Mouse (Mus musculus): Measurements from ENCODE around the gene Nod2. TPM values are rescaled to one million over a fixed set of nuclear protein-coding genes. Genes with fewer than 3 reads are reported as not detected.

The Nod2 gene
- polyA plus RNA-seq, 1 experiment, result 0.18 TPM

GRCm38 (mm10) chr8:88673859-88674258, 26.7 kb downstream of the Nod2 start:
- DNase-seq (ENCODE audit: extremely low spot score in 1 of 2, low spot score in 1 of 2), result no peak

GRCm38 (mm10) chr8:88675372-88676165, 28.5 kb downstream of the Nod2 start:
- no peak for DNase-seq (ENCODE audit: extremely low spot score in 1 of 2, low spot score in 1 of 2)

DNA sequence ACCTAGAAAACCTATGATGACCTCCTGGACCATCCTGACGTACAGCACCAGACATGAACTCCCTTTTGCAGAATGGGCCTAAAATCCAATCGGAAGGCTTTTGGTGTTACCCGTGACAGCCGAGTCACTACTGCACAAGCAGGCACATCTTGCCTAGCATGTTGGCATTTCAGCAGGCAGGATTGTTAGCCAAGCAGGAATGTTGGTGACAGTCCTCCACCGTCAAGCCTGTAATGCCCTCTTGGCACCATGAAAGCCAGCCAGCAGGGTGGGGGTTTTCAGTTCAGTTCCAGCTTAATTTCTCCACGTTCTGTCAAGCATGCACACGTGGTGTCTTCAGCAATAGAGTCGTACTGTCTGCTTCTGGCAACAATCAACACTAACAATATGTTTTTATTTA, 30.0 kb downstream of the Nod2 start:
- DNase-seq (ENCODE audit: extremely low spot score in 1 of 2, low spot score in 1 of 2), result no peak

- peak in 1 of 2 experiments; percentile 52 for DNase-seq (ENCODE audit: extremely low spot score in 1 of 2, low spot score in 1 of 2)
Observed at GRCm38 (mm10) chr8:88680566-88680965, 33.5 kb downstream of the Nod2 start.

GRCm38 (mm10) chr8:88681046-88681445, 33.9 kb downstream of the Nod2 start:
- peak in 1 of 2 experiments; percentile 48 for DNase-seq (ENCODE audit: extremely low spot score in 1 of 2, low spot score in 1 of 2)

- DNase-seq (ENCODE audit: extremely low spot score in 1 of 2, low spot score in 1 of 2), result peak in 1 of 2 experiments; percentile 48
Observed at GRCm38 (mm10) chr8:88683656-88684289, 36.7 kb downstream of the Nod2 start.

DNA sequence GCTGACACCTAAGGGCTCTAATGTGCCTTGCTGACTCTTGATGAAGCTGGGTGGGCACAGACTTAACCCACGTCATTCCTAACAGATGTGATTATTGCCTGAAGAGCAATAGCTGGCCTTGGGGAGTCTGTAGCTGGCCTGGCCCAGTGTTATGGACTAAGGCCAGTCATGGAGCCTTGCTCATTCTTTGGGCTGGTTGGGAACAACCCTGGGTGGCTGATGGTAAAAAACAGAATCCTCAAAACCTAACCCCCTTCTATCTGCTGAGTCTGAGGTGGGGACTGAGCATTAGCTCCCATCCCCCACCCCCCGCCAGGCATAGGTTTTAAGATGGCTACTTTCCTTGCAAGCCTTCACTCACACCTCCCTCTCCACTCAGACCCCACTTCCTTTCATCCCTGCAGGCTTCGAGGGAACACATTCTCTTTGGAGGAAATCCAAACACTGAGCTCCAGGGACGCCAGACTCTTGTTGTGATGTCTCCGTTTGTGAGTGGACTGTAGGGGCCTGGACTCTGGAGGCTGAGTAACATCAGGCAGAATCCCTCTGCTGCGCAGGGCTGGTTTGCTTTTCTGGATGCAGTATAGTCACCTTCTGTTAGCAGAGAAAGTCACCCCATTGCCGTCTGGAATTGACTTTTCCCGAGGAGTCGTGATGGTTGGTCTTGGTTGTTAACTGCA, 39.3 kb downstream of the Nod2 start:
- no peak for DNase-seq (ENCODE audit: extremely low spot score in 1 of 2, low spot score in 1 of 2)

DNA sequence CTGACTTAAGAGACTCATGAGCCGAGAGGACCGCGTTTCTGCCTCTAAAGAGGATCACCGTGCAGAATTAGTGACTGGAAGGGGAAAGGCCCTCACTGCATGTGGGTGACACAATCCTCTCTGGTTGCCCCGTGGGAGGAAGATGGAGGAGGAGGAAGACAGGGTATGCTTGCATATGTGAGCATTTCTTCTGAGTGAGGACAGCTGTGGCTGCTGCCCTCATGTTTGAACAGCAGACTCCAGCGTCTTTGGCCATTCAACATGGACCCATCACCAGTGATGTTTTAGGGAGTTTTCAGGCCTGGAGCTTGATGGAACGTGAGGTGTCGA, 39.8 kb downstream of the Nod2 start:
- no peak for DNase-seq (ENCODE audit: extremely low spot score in 1 of 2, low spot score in 1 of 2)

DNA sequence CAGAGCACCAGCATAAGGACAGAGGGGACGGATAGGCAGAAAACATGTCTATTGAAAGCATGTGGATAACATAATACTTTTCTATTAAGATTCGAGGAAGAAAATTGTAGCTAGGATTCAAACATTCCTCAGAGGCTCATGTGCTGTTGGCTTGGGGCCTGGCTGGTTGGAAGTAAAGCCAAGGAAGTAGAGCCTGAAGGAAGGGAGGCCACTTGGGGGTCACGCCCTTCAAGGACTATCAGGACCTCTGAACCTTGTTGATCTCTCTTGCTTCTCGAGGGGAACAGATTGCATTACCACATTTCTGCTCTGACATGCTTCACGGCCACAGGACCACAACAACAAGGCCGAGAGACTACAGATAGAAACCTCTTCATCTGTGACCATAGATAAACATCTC, 42.0 kb downstream of the Nod2 start:
- no peak for DNase-seq (ENCODE audit: extremely low spot score in 1 of 2, low spot score in 1 of 2)

GRCm38 (mm10) chr8:88689891-88690290, 42.8 kb downstream of the Nod2 start:
- DNase-seq (ENCODE audit: extremely low spot score in 1 of 2, low spot score in 1 of 2), result no peak

- DNase-seq (ENCODE audit: extremely low spot score in 1 of 2, low spot score in 1 of 2), result no peak
Observed at GRCm38 (mm10) chr8:88691342-88691948, 44.3 kb downstream of the Nod2 start.

GRCm38 (mm10) chr8:88691961-88692360, 44.8 kb downstream of the Nod2 start:
- DNase-seq (ENCODE audit: extremely low spot score in 1 of 2, low spot score in 1 of 2), result no peak

DNA sequence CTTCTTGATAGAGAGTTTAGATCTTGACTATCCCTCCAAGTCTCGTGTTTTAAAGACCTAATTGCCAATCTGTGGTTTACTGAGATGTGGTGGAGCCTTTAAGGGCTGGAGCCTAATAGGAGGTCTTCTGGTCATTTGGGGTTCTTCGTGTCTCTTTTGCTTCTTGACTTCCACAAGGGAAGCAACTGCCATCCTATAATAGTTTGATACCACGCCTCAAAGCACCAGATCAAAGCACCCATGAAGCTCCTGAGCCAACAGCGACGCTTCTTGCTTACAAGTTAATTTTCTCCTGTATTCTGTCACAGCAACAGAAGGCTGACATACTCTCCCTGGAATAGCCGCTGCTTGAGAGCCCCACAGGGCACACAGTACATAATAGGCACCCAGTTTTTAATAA, 45.8 kb downstream of the Nod2 start:
- no peak for DNase-seq (ENCODE audit: extremely low spot score in 1 of 2, low spot score in 1 of 2)

- DNase-seq (ENCODE audit: extremely low spot score in 1 of 2, low spot score in 1 of 2), result no peak
Observed at GRCm38 (mm10) chr8:88693376-88693775, 46.3 kb downstream of the Nod2 start.

- no peak for DNase-seq (ENCODE audit: extremely low spot score in 1 of 2, low spot score in 1 of 2)
Observed at GRCm38 (mm10) chr8:88694291-88694690, 47.2 kb downstream of the Nod2 start.

DNA sequence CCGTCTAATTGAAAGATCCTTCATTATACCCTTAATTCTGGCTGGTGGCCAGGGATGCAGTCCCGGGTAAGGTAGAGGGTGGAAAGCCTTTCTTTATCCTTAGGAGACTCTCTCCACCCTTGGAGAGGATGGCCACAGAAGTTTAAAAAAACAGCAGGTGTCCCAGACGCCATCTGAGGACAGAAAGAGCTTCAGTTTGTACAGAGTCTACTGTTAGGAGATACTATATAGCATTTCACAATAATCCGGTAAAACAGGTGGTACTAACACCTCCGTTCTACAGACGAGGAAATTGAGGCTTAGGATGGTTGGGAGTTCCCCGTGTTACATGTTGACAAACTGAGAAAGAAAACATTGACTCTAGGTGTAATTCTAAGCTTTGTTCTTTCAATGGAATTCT, 49.1 kb downstream of the Nod2 start:
- no peak for DNase-seq (ENCODE audit: extremely low spot score in 1 of 2, low spot score in 1 of 2)

DNA sequence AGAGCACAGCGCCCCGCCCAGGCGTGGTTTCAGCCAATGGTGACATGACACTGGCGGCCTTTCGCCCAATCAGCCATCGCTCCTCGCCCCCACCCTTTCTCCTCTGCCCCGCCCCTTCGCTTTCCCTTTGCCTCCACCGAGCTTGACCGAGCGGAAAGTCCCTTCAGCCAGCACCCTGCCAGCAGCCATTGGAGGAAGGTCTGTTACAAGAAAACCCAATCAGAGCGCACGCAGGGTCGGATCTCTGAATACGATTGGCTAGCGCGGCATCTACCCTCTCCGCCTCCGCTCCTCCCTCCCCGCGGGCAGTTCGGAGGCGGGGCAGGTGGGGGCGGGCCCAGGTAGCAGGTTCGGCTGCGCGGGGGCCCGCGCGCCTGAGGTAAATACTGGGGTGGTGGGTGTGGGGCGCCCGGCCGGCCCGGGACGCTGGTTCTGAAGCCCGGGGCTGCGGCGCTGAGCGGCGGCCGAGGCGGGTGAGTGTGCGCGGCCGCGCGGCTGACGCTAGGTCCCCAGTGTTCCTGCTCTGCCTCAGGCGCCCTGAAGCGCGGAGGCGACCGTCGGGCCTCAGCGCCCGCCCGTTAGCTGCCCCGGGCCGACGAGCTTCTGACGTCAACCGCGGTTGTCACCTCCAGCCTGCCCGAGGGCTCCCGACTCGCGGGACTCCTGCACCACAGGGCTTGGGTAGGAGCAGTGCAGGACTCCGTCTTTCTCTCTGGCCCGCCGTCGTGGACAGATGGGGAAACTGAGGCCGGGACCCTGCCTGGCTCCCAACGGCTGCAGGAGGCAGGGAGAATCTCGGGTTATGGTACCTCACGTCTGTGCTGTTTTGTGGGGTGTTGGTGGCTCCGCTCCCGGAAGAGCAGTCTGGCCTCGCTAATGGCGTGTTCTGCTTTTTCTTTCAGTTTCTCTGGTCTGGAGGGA, 49.9 kb downstream of the Nod2 start, which contains the start of gene Cyld:
Gene Cyld (plus strand): TSS at position 308 of the 921 bp plus-strand sequence.
- DNase-seq (ENCODE audit: extremely low spot score in 1 of 2, low spot score in 1 of 2), result peak; percentile 98

GRCm38 (mm10) chr8:88697642-88698031, 50.5 kb downstream of the Nod2 start:
- no peak for DNase-seq (ENCODE audit: extremely low spot score in 1 of 2, low spot score in 1 of 2)

- peak in 1 of 2 experiments; percentile 38 for DNase-seq (ENCODE audit: extremely low spot score in 1 of 2, low spot score in 1 of 2)
Observed at GRCm38 (mm10) chr8:88698048-88698447, 50.9 kb downstream of the Nod2 start.

DNA sequence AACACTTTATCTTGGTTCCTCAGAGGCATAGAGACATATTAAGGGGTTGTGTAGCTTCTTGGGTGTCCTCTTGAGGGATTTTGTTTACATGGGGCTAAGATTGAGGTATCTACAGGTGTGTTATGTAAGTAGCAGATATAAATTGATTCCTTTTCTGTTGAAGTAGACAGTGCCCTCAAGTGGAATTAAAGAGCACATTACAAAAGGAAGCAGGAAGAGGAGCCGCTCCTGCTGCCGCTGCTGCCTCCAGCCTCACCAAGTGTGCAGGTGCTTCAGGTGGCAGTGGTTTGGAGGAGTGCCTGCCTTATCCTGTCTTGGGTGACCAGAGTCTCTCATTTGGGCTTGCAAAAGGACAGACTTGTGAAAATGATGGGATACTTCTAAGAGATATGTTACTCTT, 54.5 kb downstream of the Nod2 start:
- DNase-seq (ENCODE audit: extremely low spot score in 1 of 2, low spot score in 1 of 2), result peak in 1 of 2 experiments; percentile 45

All from frontal cortex, adult 2 months (tissue).